Mouse (Mus musculus): ENCODE measurements at regions not wholly inside any gene's neighbourhood (a gene's known extent, or its start where the extent isn't known, plus 50 kb on each side); places are given as distances from the start of the nearest gene placed in this dataset.

GRCm38 (mm10) chr11:90797577-90797976 is 109.4 kb upstream of the Tom1l1 start:
- in situ Hi-C loops (cut with MseI, MboI), result no loop called here

GRCm38 (mm10) chr11:90783537-90783936 is 95.4 kb upstream of the Tom1l1 start:
- in situ Hi-C loops (cut with MseI, MboI), result no loop called here

GRCm38 (mm10) chr11:90782975-90783374 is 94.8 kb upstream of the Tom1l1 start:
- in situ Hi-C loops (cut with MseI, MboI), result no loop called here

- in situ Hi-C loops (cut with MseI, MboI), result no loop called here
Observed at GRCm38 (mm10) chr11:90775752-90776151, 87.6 kb upstream of the Tom1l1 start.

- in situ Hi-C loops (cut with MseI, MboI), result no loop called here
Observed at GRCm38 (mm10) chr11:90755981-90756380, 67.8 kb upstream of the Tom1l1 start.

- in situ Hi-C loops (cut with MseI, MboI), result no loop called here
Observed at GRCm38 (mm10) chr11:90748448-90748847, 60.3 kb upstream of the Tom1l1 start.

GRCm38 (mm10) chr11:90741952-90742617 is 53.9 kb upstream of the Tom1l1 start:
- in situ Hi-C loops (cut with MseI, MboI), result no loop called here

- in situ Hi-C loops (cut with MseI, MboI), result no loop called here
Observed at GRCm38 (mm10) chr11:90739501-90739900, 51.3 kb upstream of the Tom1l1 start.

GRCm38 (mm10) chr11:90738741-90739140 is 50.6 kb upstream of the Tom1l1 start:
- in situ Hi-C loops (cut with MseI, MboI), result no loop called here
